Mouse (Mus musculus) midbrain, postnatal 0 days (tissue): ENCODE data around the gene Tbc1d1. TPM values are rescaled to one million over a fixed set of nuclear protein-coding genes. Genes with fewer than 3 reads are reported as not detected.

ENCODE experiments used
- ATAC-seq: fragments of 200-750 bp; cut with Nextera tagmentation; 2 replicates; pipeline ENCODE4 v1.8.0; 2017; ENCODE audit warnings: moderate number of reproducible peaks, mild to moderate bottlenecking, moderate TSS enrichment, moderate library complexity; ENCODE audit not compliant: low FRiP score
- DNase-seq: peaks from one replicate; pipeline ENCODE4 v3.0.0-alpha.2; 2015; ENCODE audit warnings: low spot score
- H3K27ac ChIP-seq: fragments of 300-500 bp; sonication (generic); 2 replicates; pipeline ENCODE4 v1.5.1; 2014; ENCODE audit warnings: low read depth, mild to moderate bottlenecking, low read length, mixed read lengths
- H3K27me3 ChIP-seq: fragments of 300-500 bp; sonication (generic); 2 replicates; pipeline ENCODE4 v1.6.1; 2014; ENCODE audit warnings: low read length, control low read depth, mixed read lengths; ENCODE audit not compliant: insufficient read depth
- H3K36me3 ChIP-seq: fragments of 300-500 bp; sonication (generic); 2 replicates; pipeline ENCODE4 v1.6.1; 2014; ENCODE audit warnings: low read length, control low read depth, mixed read lengths; ENCODE audit not compliant: insufficient read depth
- H3K4me1 ChIP-seq: fragments of 300-500 bp; sonication (generic); 2 replicates; pipeline ENCODE4 v1.6.1; 2014; ENCODE audit warnings: mild to moderate bottlenecking, control low read depth, antibody characterized with exemption, low read length, mixed read lengths; ENCODE audit not compliant: insufficient read depth
- H3K4me2 ChIP-seq: fragments of 300-500 bp; sonication (generic); 2 replicates; pipeline ENCODE4 v1.6.1; 2014; ENCODE audit warnings: low read depth, mild to moderate bottlenecking, low read length, mixed read lengths; ENCODE audit not compliant: poor library complexity, severe bottlenecking
- H3K4me3 ChIP-seq: fragments of 300-500 bp; sonication (generic); 2 replicates; pipeline ENCODE4 v1.5.1; 2014; ENCODE audit warnings: low read depth, mild to moderate bottlenecking, low read length, moderate library complexity
- H3K9ac ChIP-seq: fragments of 300-500 bp; sonication (generic); replicated peaks from 2 replicates; pipeline ENCODE4 v1.6.1; 2014; ENCODE audit warnings: mild to moderate bottlenecking, low read length, moderate library complexity, mixed read lengths; ENCODE audit not compliant: poor library complexity, severe bottlenecking
- H3K9me3 ChIP-seq: fragments of 300-500 bp; sonication (generic); 2 replicates; pipeline ENCODE4 v1.6.1; 2016; ENCODE audit warnings: low read length, control low read depth
- CTCF ChIP-seq: IDR thresholded peaks from 2 replicates; pipeline ENCODE4 v1.5.1; 2016; ENCODE audit warnings: antibody characterized with exemption, mild to moderate bottlenecking
- WGBS: fragments of 180-500 bp; shearing (Covaris S2); extraction: QIAGEN DNeasy Blood & Tissue Kit; methylation state at CpG from one replicate; pipeline ENCODE4 v1.1.7; 2014; 5-methylcytosine and 5-hydroxymethylcytosine counted together
- polyA plus RNA-seq: library from polyadenylated mRNA; unstranded; fragments of >200 nt; fragmentation: Nextera tagmentation; extraction: Ambion mirVana; gene quantifications from 2 replicates; pipeline ENCODE4 v1.2.1, GENCODE M21; 2015
- total RNA-seq: library from RNA; depleted of rRNA; stranded (reverse); fragments of >200 nt; gene quantifications from 2 replicates; pipeline ENCODE4 v1.2.3, GENCODE M21; 2014

The Tbc1d1 gene
- total and polyA plus RNA-seq, 2 experiments from 2014 or later, result 5.6 to 11.3 TPM

- no peak overlapping the region for H3K27ac ChIP-seq
- H3K36me3 ChIP-seq, result no peaks in the 10 kb centered on the region
- H3K4me3 ChIP-seq, result no peak overlapping the region
- H3K27me3 ChIP-seq, result no peaks in the 10 kb centered on the region
- no peaks in the 10 kb centered on the region for H3K9me3 ChIP-seq
- H3K4me1 ChIP-seq, result no peaks in the 10 kb centered on the region
- H3K4me2 ChIP-seq, result no peak overlapping the region
- 87% methylated on average over 4 of the region's 4 CpGs for WGBS
- DNase-seq (no peak), ATAC-seq (no peak)
- no peak for TF ChIP-seq CTCF
- no peak overlapping the region for H3K9ac ChIP-seq
Measured at GRCm38 (mm10) chr5:64297100-64297499, 141.0 kb downstream of the Tbc1d1 start.

- Histone ChIP-seq H3K4me1 (no peaks in the 10 kb centered on the region), H3K9ac (no peak overlapping the region), H3K4me2 (peak overlapping the region; percentile 34), H3K9me3 (no peaks in the 10 kb centered on the region), H3K27ac (no peak overlapping the region), H3K27me3 (no peaks in the 10 kb centered on the region), H3K4me3 (peak overlapping the region; percentile 15), H3K36me3 (no peaks in the 10 kb centered on the region)
- TF ChIP-seq CTCF, result no peak
- ATAC-seq, result peak; percentile 44; the same call in 1 of the 2 replicates
- DNase-seq, result no peak
- WGBS, result 25% methylated on average over 20 of the region's 20 CpGs
Measured at GRCm38 (mm10) chr5:64298331-64299036, 142.4 kb downstream of the Tbc1d1 start.

GRCm38 (mm10) chr5:64299508-64300324 lies 143.6 kb downstream of the Tbc1d1 start:
- no peaks in the 10 kb centered on the region for H3K9me3 ChIP-seq
- no peak overlapping the region for H3K9ac ChIP-seq
- H3K36me3 ChIP-seq, result no peaks in the 10 kb centered on the region
- no peak overlapping the region for H3K4me2 ChIP-seq
- no peaks in the 10 kb centered on the region for H3K27me3 ChIP-seq
- TF ChIP-seq CTCF, result no peak
- ATAC-seq (no peak), DNase-seq (no peak)
- H3K4me1 ChIP-seq, result no peaks in the 10 kb centered on the region
- H3K4me3 ChIP-seq, result no peak overlapping the region
- 67% methylated on average over 7 of the region's 7 CpGs for WGBS
- no peak overlapping the region for H3K27ac ChIP-seq

DNA sequence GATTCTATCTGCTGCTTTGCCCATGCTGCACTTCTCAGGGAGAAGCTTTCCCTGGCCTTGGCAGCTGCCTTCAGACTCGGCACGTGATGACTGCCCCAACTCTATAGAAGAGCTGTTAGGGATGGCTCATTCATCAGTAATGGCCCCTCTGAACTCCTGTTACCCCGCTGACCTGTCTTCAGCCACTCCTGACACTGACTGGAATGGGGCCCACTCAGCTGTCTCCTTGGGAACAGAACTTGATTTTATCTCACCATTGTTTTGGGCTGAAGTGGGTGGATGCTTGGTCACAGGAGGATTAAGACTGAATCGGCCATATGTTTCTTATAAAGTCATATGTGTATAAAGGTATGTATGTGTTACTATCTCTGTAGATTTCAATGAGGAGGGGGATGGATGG lies 145.1 kb downstream of the Tbc1d1 start:
- H3K9ac ChIP-seq, result no peak overlapping the region
- H3K27me3 ChIP-seq, result no peaks in the 10 kb centered on the region
- no peak for ATAC-seq
- H3K9me3 ChIP-seq, result no peaks in the 10 kb centered on the region
- H3K36me3 ChIP-seq, result no peaks in the 10 kb centered on the region
- WGBS, result 67% methylated on average over 4 of the region's 4 CpGs
- TF ChIP-seq CTCF, result no peak
- no peak for DNase-seq
- no peak overlapping the region for H3K27ac ChIP-seq
- H3K4me1 ChIP-seq, result no peaks in the 10 kb centered on the region
- H3K4me2 ChIP-seq, result no peak overlapping the region
- no peak overlapping the region for H3K4me3 ChIP-seq

GRCm38 (mm10) chr5:64307289-64307688 lies 151.2 kb downstream of the Tbc1d1 start:
- Histone ChIP-seq H3K9me3 (0 out of 2 replicates have a peak, but pooled peaks cover 5% of the 10 kb centered on the region), H3K4me2 (no peak overlapping the region), H3K27ac (no peak overlapping the region), H3K4me1 (no peaks in the 10 kb centered on the region), H3K9ac (no peak overlapping the region), H3K4me3 (no peak overlapping the region), H3K27me3 (no peaks in the 10 kb centered on the region), H3K36me3 (no peaks in the 10 kb centered on the region)
- no peak for TF ChIP-seq CTCF
- ATAC-seq, result no peak
- 98% methylated on average over 2 of the region's 2 CpGs for WGBS
- no peak for DNase-seq

DNA sequence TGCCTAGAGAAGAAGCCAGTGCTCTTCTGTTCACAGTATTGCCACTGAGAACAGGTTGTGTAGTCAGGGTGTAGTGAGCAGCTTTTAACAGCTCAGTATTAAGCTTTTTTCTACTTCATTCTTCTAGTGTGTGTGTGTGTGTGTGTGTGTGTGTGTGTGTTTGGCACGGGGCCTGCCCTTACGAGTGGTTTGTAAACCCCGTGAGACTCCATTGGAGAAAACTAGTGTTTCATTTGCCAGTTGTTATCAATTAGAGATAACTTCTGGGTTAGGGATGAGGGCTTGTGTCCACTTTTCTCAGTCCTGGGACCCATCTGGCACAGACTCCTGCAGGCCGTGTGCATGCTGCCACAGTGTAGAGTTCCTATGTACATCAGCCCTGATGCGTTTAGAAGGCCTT lies 156.2 kb downstream of the Tbc1d1 start:
- no peaks in the 10 kb centered on the region for H3K9me3 ChIP-seq
- no peak overlapping the region for H3K9ac ChIP-seq
- DNase-seq (no peak), ATAC-seq (no peak)
- H3K4me3 ChIP-seq, result no peak overlapping the region
- TF ChIP-seq CTCF, result no peak
- no peaks in the 10 kb centered on the region for H3K36me3 ChIP-seq
- no peak overlapping the region for H3K4me2 ChIP-seq
- H3K27ac ChIP-seq, result no peak overlapping the region
- H3K27me3 ChIP-seq, result no peaks in the 10 kb centered on the region
- H3K4me1 ChIP-seq, result 0 out of 2 replicates have a peak, but pooled peaks cover 7% of the 10 kb centered on the region
- 61% methylated on average over 5 of the region's 5 CpGs for WGBS
